Comparison of ENCODE assay signal across 8 mouse cellular contexts in the genomic region with DNA sequence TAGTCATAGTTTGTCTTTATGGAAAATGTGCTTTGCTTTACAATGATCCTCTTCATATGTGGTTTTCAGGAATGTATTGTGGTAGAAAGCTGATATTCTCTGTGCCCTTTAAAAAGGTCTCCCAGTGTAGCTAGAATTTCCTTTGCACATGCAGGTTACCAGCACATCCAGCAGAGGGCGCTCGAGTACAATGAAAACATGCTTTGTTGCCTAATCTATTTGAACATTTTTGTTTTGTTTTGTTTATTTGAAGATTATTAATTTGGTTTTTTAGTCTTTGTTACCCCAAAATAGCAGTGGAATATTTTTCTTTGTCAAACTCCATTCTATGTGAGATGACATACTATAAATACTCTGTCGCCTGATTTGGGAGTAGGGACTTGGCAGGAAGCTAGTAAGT. TPM values are rescaled to one million over a fixed set of nuclear protein-coding genes. Genes with fewer than 3 reads are reported as not detected.
A peak's percentile ranks its signal among the peaks of the same experiment; 100 is the strongest.
DNase-seq lines count a peak whose midpoint lies in the region; ATAC-seq lines count a peak whose summit lies in the region.

No protein-coding gene starts in this region.

- H3K4me2 ChIP-seq in hindbrain, embryonic 14.5 days (replicated peaks), result no peak overlapping the region
- H3K4me2 ChIP-seq in hindbrain, embryonic 16.5 days (ENCODE audit: low read length), result no peak overlapping the region

- peak; percentile 92 for DNase-seq in hindbrain, embryonic 14.5 days (ENCODE audit: low spot score)
- DNase-seq in MEL-GATA-1-ER (ENCODE audit: extremely low read depth, low read depth), result peak; percentile 34
- peak; percentile 58 for DNase-seq in cerebellum, adult 8-10 months
- DNase-seq in gastrocnemius, postnatal 4 days (ENCODE audit: low spot score in 2 of 2), result peak; percentile 28 to 66
- peak; percentile 75 to 81 for DNase-seq in left cerebral cortex, adult 18-20 months (ENCODE audit: low spot score in 2 of 2)
- DNase-seq in natural killer cell, adult 2 months (ENCODE audit: low spot score in 2 of 2), result peak; percentile 35 to 61
- DNase-seq in thymus, postnatal 4 days, result peak; percentile 86

- H3K27ac ChIP-seq in hindbrain, embryonic 14.5 days, result no peak overlapping the region
- no peak overlapping the region for H3K27ac ChIP-seq in hindbrain, embryonic 16.5 days (ENCODE audit: low read depth, low read length)

- H3K4me1 ChIP-seq in hindbrain, embryonic 14.5 days (replicated peaks; ENCODE audit: control insufficient read depth, insufficient read depth, low read length), result no peaks in the 10 kb centered on the region
- no peaks in the 10 kb centered on the region for H3K4me1 ChIP-seq in hindbrain, embryonic 16.5 days (ENCODE audit: control insufficient read depth, insufficient read depth, low read depth, low read length)

- 31% methylated on average over 3 of the region's 3 CpGs for whole genome bisulfite sequencing in hindbrain, embryonic 14.5 days
- 29% methylated on average over 3 of the region's 3 CpGs for WGBS in hindbrain, embryonic 16.5 days

- H3K9me3 ChIP-seq in hindbrain, embryonic 14.5 days (ENCODE audit: control insufficient read depth, low read length), result peaks cover 8% of the 10 kb centered on the region; the same call in 1 of the 2 replicates
- H3K9me3 ChIP-seq in hindbrain, embryonic 16.5 days (ENCODE audit: control insufficient read depth, low read length), result 0 out of 2 replicates have a peak, but pooled peaks cover 3% of the 10 kb centered on the region

- H3K27me3 ChIP-seq in hindbrain, embryonic 14.5 days (ENCODE audit: control insufficient read depth, insufficient read depth, low read length), result no peaks in the 10 kb centered on the region
- H3K27me3 ChIP-seq in hindbrain, embryonic 16.5 days (replicated peaks; ENCODE audit: control insufficient read depth, insufficient read depth, low read length), result no peaks in the 10 kb centered on the region

- H3K4me3 ChIP-seq in hindbrain, embryonic 14.5 days (replicated peaks; ENCODE audit: low read length), result no peak overlapping the region
- no peak overlapping the region for H3K4me3 ChIP-seq in hindbrain, embryonic 16.5 days (ENCODE audit: low read length)

- no peaks in the 10 kb centered on the region for H3K36me3 ChIP-seq in hindbrain, embryonic 14.5 days (replicated peaks; ENCODE audit: control insufficient read depth, insufficient read depth)
- H3K36me3 ChIP-seq in hindbrain, embryonic 16.5 days (ENCODE audit: control insufficient read depth, insufficient read depth, low read length), result no peaks in the 10 kb centered on the region

- no peak for ATAC-seq in hindbrain, embryonic 14.5 days (ENCODE audit: low FRiP score)
- no peak for ATAC-seq in hindbrain, embryonic 16.5 days

- H3K9ac ChIP-seq in hindbrain, embryonic 14.5 days, result no peak overlapping the region
- no peak overlapping the region for H3K9ac ChIP-seq in hindbrain, embryonic 16.5 days (ENCODE audit: low read depth, low read length)

RNA-seq across cellular contexts. Expression of gene Cep112, which starts 24.8 kb away (rescaled TPM):
- 9.6 and 11.4 TPM in 2 replicates for polyA plus RNA-seq in hindbrain, embryonic 14.5 days (2014; fragmentation: Nextera tagmentation; extraction: Ambion mirVana)
- 12.7 and 13.2 TPM in 2 replicates for polyA plus RNA-seq in hindbrain, embryonic 16.5 days (2015; fragmentation: Nextera tagmentation; extraction: Ambion mirVana)
- 10 to 100 TPM; 20.0 to 21.3 TPM for total RNA-seq in gastrocnemius, postnatal 4 days (2021)
- total RNA-seq in left cerebral cortex, adult 18-20 months (2021), result 10 to 100 TPM; 11.3 to 12.0 TPM

Comparison
In these comparisons a context has a peak if more than half of its experiments do, and no peak if none do; other contexts are left out.
1. DNase-seq: peak in every context shown above with its lines; median percentile 92 in hindbrain, embryonic 14.5 days; 86 in thymus, postnatal 4 days; 78 in left cerebral cortex, adult 18-20 months; 58 in cerebellum, adult 8-10 months; 48 in natural killer cell, adult 2 months; 47 in gastrocnemius, postnatal 4 days; 34 in MEL-GATA-1-ER.